Mouse (Mus musculus): ENCODE measurements at regions not wholly inside any gene's neighbourhood (a gene's known extent, or its start where the extent isn't known, plus 50 kb on each side); places are given as distances from the start of the nearest gene placed in this dataset.

- DNase-seq (ENCODE audit: inconsistent ontology term), result peak; percentile 73
Observed at GRCm38 (mm10) chrX:167152611-167153010, 56.5 kb downstream of the Tmsb4x start.

DNA sequence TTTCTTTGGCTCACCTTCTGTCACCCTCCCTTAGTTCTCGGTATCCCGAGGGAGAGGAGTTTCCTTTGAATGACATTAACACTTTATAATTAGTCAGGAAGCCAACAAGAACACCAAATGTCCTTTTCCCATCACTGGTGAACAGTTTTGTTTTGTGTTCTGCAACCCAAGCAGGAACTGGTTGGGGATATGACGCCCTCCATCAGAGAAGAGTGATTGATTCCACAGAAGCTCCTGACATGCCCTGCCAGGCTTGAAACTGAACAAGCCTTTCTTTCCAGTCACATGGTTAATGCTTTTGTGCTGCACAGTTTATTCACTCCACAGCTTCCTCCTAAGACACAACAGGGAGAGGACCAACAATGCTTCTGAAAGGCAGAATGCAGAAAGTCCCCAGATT, 57.8 kb downstream of the Tmsb4x start:
- DNase-seq (ENCODE audit: inconsistent ontology term), result no peak

- DNase-seq (ENCODE audit: inconsistent ontology term), result no peak
Observed at GRCm38 (mm10) chrX:167149400-167149799, 59.7 kb downstream of the Tmsb4x start.

GRCm38 (mm10) chrX:167146513-167147360, 62.4 kb downstream of the Tmsb4x start:
- no peak for DNase-seq (ENCODE audit: inconsistent ontology term)

GRCm38 (mm10) chrX:167145508-167146182, 63.5 kb downstream of the Tmsb4x start:
- DNase-seq (ENCODE audit: inconsistent ontology term), result no peak

DNA sequence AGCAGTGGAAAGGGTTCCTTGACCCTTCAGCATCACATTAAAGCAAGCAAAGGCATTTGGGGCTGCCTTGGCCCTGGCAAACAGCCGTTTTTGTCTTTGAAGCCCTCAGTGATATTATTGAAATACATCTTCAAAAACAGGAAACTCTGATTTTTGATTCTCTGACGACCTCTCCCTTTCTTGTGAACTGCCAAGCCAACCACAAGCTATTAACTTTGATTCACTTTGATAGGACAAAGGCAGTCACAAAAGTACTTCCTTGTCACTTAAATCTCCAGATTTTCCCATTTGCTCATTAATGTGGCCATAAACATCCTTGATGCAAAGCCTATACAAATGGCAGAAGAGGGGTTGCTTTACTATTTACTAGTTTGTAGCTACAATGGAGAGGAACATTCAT, 70.0 kb downstream of the Tmsb4x start:
- DNase-seq (ENCODE audit: inconsistent ontology term), result no peak

DNA sequence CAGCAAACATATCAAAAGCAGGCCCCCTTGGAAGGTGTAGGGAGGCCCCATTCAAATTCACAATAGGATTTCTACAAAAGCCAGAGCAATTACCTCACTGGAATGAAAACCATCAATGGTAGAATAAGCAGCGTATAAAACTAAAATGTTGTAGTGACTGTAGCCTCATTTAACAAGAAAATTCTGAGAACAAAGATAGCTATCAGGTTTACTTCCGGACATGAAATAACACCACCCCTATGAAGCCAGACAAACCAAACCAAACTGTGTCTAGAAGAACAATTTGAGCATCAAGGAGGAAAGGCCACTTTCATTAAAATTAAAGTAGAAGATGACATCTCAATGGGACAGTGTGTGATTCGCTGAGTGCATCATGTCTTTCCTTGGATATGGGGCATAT, 74.9 kb downstream of the Tmsb4x start:
- no peak for DNase-seq (ENCODE audit: inconsistent ontology term)

- DNase-seq (ENCODE audit: inconsistent ontology term), result peak; percentile 18
Observed at GRCm38 (mm10) chrX:167132989-167133395, 76.1 kb downstream of the Tmsb4x start.

GRCm38 (mm10) chrX:167131317-167131716, 77.8 kb downstream of the Tmsb4x start:
- DNase-seq (ENCODE audit: inconsistent ontology term), result no peak

GRCm38 (mm10) chrX:167130601-167131000, 78.5 kb downstream of the Tmsb4x start:
- no peak for DNase-seq (ENCODE audit: inconsistent ontology term)

DNA sequence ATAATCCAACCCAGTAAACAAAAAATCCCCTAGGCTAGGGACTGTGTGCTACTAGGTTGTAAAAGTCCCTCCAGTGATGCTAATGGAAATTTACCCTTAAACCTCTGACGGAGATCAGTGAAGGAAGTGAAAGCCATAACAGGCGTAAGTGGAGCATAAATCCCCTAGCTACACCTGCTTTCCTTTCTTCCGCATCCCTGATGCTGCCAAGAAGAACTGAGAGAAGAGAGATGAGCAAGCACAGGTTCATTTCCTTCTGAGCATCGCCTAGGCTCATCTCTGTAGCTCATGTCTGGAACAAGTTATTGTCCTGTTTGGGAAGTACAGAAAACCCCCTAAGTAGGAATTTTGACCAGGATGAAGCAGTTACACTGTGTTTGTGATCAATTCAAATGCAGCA, 89.8 kb downstream of the Tmsb4x start:
- no peak for DNase-seq (ENCODE audit: inconsistent ontology term)

DNA sequence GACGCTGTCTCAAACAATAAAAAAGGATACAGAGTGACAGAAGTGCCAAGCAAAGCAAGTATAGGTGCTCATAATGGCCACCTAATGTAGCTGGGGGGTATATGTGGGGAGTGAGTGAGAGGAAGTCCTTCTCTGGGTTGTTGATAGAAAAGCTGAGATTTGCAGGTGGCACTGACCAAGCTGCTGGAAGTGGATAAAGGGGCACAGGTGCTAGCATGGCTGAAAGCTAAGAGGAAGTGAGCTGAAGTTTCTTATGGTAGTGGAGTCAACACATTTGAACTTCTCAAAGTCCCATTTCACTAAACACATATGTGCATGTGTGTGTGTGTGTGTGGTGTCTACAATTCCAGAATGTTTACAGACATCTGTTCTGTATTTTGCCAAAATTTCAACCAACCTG, 94.0 kb downstream of the Tmsb4x start:
- no peak for DNase-seq (ENCODE audit: inconsistent ontology term)

DNA sequence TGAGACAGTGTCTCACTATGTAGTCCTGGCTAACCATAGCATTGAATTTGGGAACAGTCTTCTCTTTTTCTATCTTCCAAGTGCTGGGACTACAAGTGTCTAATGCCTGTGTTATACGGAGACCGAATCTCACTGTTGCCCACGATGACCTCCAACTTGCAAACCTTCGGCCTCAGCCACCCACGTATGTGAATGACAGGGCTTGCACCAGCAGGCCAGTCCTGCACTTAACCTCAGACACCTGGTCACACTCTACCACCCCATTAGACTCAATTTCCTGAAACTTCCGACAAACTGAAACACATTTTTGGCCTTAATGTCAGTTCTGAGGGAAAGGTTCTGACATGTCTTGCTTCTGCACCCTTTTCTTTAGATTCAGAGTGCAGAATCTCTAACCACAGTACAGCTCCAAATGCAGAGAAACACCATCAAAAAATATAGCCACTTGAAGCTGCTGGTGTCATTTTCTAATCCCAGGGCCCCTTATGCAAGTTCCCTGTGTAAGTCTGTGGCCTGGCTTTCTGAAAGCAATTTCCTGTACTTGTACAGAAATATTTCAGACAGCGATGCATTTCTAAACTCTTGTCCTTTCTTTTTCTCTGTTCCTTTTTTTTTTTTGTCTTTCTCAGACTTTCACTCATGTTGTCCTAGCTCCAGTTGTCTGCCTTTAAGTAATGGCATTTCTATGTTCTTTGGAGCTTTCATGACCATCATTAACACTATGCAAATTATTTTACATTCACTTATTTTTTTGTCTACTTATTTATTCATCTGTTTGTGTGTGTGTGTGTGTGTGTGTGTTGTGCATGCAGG, 97.8 kb downstream of the Tmsb4x start:
- DNase-seq (ENCODE audit: inconsistent ontology term), result no peak

DNA sequence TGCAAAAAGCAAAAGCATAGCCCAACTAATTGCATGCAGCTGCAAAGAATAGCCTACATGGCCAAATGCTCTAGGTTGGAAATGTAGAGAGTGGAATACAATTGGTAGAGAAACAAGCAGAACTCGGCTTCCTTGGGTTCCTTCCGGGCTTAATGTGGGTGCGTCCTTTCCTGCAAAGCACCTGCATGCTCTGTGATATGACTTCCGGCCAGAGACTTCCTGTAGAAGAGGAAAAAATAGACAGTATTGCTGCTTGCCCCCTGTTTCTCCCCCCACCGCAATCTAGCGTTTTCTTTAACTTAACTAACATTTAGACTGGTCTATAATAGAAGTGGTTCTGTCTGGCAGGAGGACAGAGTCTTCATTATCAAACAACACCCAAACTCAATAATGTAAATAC, 100.8 kb downstream of the Tmsb4x start:
- no peak for DNase-seq (ENCODE audit: inconsistent ontology term)

- no peak for DNase-seq (ENCODE audit: inconsistent ontology term)
Observed at GRCm38 (mm10) chrX:167107469-167107868, 101.6 kb downstream of the Tmsb4x start.

GRCm38 (mm10) chrX:167105931-167106417, 103.1 kb downstream of the Tmsb4x start:
- no peak for DNase-seq (ENCODE audit: inconsistent ontology term)

GRCm38 (mm10) chrX:167105354-167105753, 103.8 kb downstream of the Tmsb4x start:
- DNase-seq (ENCODE audit: inconsistent ontology term), result no peak

GRCm38 (mm10) chrX:167104247-167104621, 104.9 kb downstream of the Tmsb4x start:
- no peak for DNase-seq (ENCODE audit: inconsistent ontology term)

- DNase-seq (ENCODE audit: inconsistent ontology term), result no peak
Observed at GRCm38 (mm10) chrX:167103501-167104246, 105.4 kb downstream of the Tmsb4x start.

GRCm38 (mm10) chrX:167101929-167102328, 107.2 kb downstream of the Tmsb4x start:
- DNase-seq (ENCODE audit: inconsistent ontology term), result no peak

DNA sequence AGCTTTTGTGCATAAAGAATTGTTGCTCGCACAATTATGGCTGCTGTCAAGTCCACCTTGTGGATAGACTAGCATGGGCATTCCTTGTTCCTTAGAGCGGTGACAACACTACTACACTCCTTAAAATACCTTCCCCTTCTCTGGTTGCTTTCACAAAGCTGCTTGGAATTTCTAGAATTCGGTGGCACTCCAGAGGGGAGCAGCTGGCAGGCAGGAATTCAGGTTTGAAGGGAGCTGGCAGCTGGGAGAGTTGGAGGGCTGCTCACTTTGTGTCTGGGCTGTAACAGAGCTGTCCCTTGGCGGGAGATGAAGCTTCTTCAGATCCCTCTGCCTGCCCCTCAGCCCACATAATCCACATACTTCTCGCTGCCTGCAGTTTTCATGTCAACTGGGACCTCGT, 109.7 kb downstream of the Tmsb4x start:
- peak; percentile 30 for DNase-seq (ENCODE audit: inconsistent ontology term)

All from Muller cell, postnatal 12 days (primary cell).